Mouse (Mus musculus) hindbrain, embryonic 16.5 days (tissue): Measurements from ENCODE around the gene Fras1. TPM values are rescaled to one million over a fixed set of nuclear protein-coding genes. Genes with fewer than 3 reads are reported as not detected.

ENCODE experiments used
- ATAC-seq: fragments of 200-750 bp; cut with Nextera tagmentation; 2 replicates; pipeline ENCODE4 v1.8.0; 2017; ENCODE audit warnings: moderate TSS enrichment, moderate library complexity
- H3K27ac ChIP-seq: fragments of 300-500 bp; sonication (generic); 2 replicates; pipeline ENCODE4 v1.5.1; 2014; ENCODE audit warnings: low read depth, mild to moderate bottlenecking, control low read depth, low read length, moderate library complexity
- H3K27me3 ChIP-seq: fragments of 300-500 bp; sonication (generic); replicated peaks from 2 replicates; pipeline ENCODE4 v1.6.1; 2014; ENCODE audit warnings: low read length; ENCODE audit not compliant: control insufficient read depth, insufficient read depth
- H3K36me3 ChIP-seq: fragments of 300-500 bp; sonication (generic); 2 replicates; pipeline ENCODE4 v1.6.1; 2014; ENCODE audit warnings: mild to moderate bottlenecking, low read length, moderate library complexity, mixed read lengths; ENCODE audit not compliant: control insufficient read depth, insufficient read depth
- H3K4me1 ChIP-seq: fragments of 300-500 bp; sonication (generic); 2 replicates; pipeline ENCODE4 v1.6.1; 2014; ENCODE audit warnings: low read depth, low read length; ENCODE audit not compliant: control insufficient read depth, insufficient read depth
- H3K4me2 ChIP-seq: fragments of 300-500 bp; sonication (generic); 2 replicates; pipeline ENCODE4 v1.6.1; 2014; ENCODE audit warnings: mild to moderate bottlenecking, low read length, control low read depth, moderate library complexity
- H3K4me3 ChIP-seq: fragments of 300-500 bp; sonication (generic); 2 replicates; pipeline ENCODE4 v1.5.1; 2014; ENCODE audit warnings: mild to moderate bottlenecking, low read length, control low read depth, moderate library complexity
- H3K9ac ChIP-seq: fragments of 300-500 bp; sonication (generic); 2 replicates; pipeline ENCODE4 v1.6.1; 2014; ENCODE audit warnings: low read depth, mild to moderate bottlenecking, control low read depth, low read length, moderate library complexity
- H3K9me3 ChIP-seq: fragments of 300-500 bp; sonication (generic); 2 replicates; pipeline ENCODE4 v1.6.1; 2014; ENCODE audit warnings: mild to moderate bottlenecking, low read length, moderate library complexity; ENCODE audit not compliant: control insufficient read depth
- WGBS: fragments of 180-500 bp; shearing (Covaris S2); extraction: QIAGEN DNeasy Blood & Tissue Kit; methylation state at CpG from one replicate; pipeline ENCODE4 v1.1.7; 2014; 5-methylcytosine and 5-hydroxymethylcytosine counted together
- polyA plus RNA-seq: library from polyadenylated mRNA; unstranded; fragments of >200 nt; fragmentation: Nextera tagmentation; extraction: Ambion mirVana; gene quantifications from 2 replicates; pipeline ENCODE4 v1.2.1, GENCODE M21; 2015

Fras1 gene
- polyA plus RNA-seq, 1 experiment from 2014 or later, result 6.4 TPM

DNA sequence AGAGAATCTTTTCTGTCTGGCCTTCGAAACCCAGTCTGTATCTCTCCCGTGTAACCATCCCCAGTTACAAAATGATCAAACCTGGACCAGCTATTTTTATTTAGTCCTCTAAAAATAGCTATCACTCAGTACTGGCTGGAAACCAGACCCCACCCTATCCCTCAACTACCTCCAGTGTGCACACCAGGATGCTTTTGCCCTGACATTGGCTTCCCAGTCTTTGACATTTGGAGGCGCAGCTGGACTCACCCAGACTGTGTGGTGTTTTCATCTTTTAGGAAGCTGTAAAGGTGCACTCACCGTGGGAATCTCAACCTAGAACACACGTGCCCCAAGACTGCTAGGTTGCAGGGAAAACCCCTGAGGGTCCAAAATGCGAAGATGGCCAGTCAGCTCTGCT lies 649 bp upstream of the Fras1 start:
- 33% methylated on average over 6 of the region's 6 CpGs for WGBS
- H3K27me3 ChIP-seq, result no peaks in the 10 kb centered on the region
- H3K9ac ChIP-seq, result peak overlapping the region; percentile 57
- no peaks in the 10 kb centered on the region for H3K9me3 ChIP-seq
- H3K27ac ChIP-seq, result peak overlapping the region; percentile 69
- no peak for ATAC-seq
- H3K4me3 ChIP-seq, result peak overlapping the region; percentile 70
- no peaks in the 10 kb centered on the region for H3K36me3 ChIP-seq
- H3K4me1 ChIP-seq, result peaks cover 11% of the 10 kb centered on the region
- peak overlapping the region; percentile 97 for H3K4me2 ChIP-seq

DNA sequence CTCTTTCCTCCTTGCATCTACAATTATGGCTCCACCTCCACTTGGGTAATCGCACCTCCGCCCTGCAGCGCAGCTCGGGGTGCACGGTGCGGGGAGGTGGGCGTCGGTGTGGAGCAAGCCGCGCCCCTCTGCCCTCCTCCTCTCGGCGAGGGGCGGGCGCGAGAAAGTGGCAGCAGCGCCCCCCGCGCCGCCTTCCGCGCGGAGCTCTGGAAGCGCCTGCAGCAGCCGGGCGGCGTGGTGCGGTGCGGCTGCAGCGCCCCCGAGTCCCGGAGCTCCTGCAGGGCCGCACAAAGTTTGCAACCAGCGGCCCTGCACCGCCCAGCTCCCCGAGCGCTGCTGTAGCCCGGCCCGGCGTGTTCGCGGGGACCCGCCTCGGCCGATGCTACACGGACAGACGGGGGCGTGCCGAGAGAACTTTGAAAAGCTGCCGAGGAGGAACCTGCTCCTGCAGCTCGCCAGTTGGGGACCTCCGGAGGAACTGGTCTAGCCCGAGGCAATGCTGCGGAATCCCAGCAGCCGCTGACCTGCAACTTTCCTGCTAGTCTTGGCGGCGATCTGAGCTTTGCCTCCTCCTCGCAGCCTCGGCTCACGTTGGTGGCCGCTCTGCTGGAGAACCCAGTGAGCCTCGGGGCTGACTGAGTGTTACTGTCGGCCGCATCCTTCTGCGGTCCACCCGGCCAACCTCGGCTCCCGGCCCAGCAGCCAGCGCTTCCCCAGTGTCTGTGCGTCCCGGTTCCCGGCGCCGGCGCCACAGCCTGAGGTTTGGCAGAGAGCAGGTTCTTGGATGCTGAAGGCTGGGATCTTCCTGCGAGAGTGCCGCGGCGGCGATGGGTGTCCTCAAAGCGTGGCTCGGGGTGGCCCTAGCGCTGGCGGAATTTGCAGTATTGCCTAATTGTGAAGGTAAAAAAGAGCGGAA lies 489 bp downstream of the Fras1 start:
- Histone ChIP-seq H3K4me2 (peak overlapping the region; percentile 97), H3K36me3 (no peaks in the 10 kb centered on the region), H3K9me3 (no peaks in the 10 kb centered on the region), H3K27ac (peak overlapping the region; percentile 69), H3K4me1 (peaks cover 11% of the 10 kb centered on the region), H3K27me3 (no peaks in the 10 kb centered on the region), H3K9ac (peak overlapping the region; percentile 57), H3K4me3 (peak overlapping the region; percentile 70)
- peak; percentile 93 for ATAC-seq
- WGBS, result under 1% methylated on average over 67 of the region's 84 CpGs

DNA sequence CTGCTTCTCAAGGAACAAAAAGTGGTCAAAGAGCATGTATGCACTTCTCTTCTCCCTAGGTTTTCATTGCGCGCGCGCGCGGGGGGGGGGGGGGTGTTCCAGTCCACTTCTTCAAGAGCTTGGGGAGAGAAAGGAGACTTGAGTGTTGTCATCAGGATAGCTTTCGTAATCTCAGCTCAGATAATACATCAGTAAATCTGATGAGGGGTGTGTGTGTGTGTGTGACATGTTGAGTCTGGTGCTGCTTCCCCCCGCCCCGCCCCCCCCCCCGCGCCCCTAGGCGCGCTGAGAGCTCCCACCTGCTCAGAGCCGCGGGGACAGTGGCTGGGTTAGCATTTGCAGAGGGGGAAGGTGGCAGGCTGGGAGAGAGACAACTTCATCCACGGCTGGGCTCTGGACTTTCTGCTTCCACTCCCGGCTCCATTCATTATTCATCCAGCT lies 1.7 kb downstream of the Fras1 start:
- H3K4me3 ChIP-seq, result peak overlapping the region; percentile 70
- ATAC-seq, result no peak
- H3K4me2 ChIP-seq, result peak overlapping the region; percentile 97
- peak overlapping the region; percentile 57; the same call in 1 of the 2 replicates for H3K9ac ChIP-seq
- no peaks in the 10 kb centered on the region for H3K27me3 ChIP-seq
- H3K4me1 ChIP-seq, result peaks cover 11% of the 10 kb centered on the region
- WGBS, result 0% methylated on average over 12 of the region's 17 CpGs
- no peaks in the 10 kb centered on the region for H3K36me3 ChIP-seq
- H3K27ac ChIP-seq, result no peak overlapping the region
- no peaks in the 10 kb centered on the region for H3K9me3 ChIP-seq

DNA sequence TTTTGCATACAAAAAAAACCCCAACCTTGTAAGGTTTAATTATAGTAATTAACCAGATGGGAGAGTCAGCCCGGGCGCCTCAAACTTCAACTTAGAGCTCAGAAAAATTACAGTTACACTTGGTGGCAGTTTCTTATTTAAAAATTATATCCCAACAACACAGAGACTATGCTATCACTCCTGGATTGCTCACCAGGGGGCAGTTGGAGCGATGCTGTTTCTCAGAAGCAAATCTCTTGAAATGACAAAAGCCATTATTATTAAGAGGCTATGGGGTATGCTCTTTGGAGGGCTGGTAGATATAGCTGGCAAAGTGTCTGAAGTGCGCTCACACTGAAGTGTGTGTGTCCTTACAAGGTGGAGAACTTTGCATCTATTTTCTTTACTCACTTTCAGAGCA lies 2.5 kb downstream of the Fras1 start:
- peak overlapping the region; percentile 70 for H3K4me3 ChIP-seq
- H3K27ac ChIP-seq, result no peak overlapping the region
- WGBS, result 45% methylated on average over 4 of the region's 4 CpGs
- H3K4me2 ChIP-seq, result peak overlapping the region; percentile 97
- no peaks in the 10 kb centered on the region for H3K9me3 ChIP-seq
- H3K4me1 ChIP-seq, result peaks cover 11% of the 10 kb centered on the region
- no peaks in the 10 kb centered on the region for H3K27me3 ChIP-seq
- H3K9ac ChIP-seq, result no peak overlapping the region
- no peak for ATAC-seq
- no peaks in the 10 kb centered on the region for H3K36me3 ChIP-seq

DNA sequence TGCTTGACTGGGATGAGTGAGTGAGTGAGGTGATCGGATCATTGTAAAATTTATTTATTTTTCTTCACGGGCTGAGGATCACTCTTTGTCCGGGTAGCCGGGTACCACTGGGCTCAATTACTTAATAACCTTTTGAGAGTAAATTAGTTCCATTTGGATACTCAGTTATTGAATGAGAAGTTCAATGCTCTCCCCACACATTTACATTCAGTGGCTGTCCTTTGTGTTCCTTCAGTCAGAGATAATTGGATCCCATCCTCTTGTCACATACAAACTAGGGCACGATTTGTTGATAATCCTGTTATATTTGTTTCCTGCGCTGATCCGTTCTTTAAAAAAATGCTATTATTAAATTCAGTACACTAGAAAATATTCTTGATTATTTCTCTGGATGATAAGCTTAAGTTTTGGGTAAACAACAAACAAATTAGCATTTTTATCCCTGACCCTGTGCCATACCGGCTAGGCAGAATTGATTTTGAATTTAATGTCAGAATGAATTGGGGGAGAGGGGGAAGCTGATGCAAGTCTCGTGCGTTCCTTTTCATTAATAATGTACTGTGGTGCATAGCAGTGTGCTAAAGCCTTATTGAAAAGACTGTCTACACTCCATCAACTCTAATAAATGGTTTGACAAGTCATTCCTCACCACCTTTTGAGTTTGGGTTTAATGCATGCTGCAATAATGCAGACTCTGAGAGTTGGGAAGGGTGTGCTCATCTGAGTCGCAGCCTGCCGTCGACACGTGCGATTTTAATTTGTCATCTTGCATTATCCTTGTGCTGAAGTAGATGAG lies 12.6 kb downstream of the Fras1 start:
- no peaks in the 10 kb centered on the region for H3K4me1 ChIP-seq
- H3K27ac ChIP-seq, result no peak overlapping the region
- no peak overlapping the region for H3K4me3 ChIP-seq
- no peak overlapping the region for H3K9ac ChIP-seq
- H3K4me2 ChIP-seq, result no peak overlapping the region
- WGBS, result 43% methylated on average over 15 of the region's 15 CpGs
- ATAC-seq, result peak; percentile 61; the same call in 1 of the 2 replicates
- no peaks in the 10 kb centered on the region for H3K36me3 ChIP-seq
- no peaks in the 10 kb centered on the region for H3K9me3 ChIP-seq
- no peaks in the 10 kb centered on the region for H3K27me3 ChIP-seq

DNA sequence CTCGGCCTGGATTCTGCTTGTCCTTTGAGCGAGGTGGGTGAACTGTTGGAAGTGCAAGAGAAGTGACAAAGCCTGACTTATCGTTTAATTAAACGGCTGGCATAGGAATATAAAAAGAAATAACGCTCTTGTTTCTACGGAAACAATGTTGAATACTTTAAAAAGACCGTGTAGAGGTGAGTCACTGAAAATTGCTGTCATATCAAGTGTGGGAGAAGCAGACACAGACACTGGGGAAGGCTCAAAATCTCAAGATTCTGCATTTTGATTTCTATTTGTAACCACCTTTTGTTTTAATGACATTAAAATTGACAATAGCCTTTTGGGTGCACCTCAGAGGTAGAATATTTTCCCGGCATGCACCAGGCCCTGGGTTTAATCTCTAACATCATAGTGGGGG lies 14.6 kb downstream of the Fras1 start:
- H3K27me3 ChIP-seq, result no peaks in the 10 kb centered on the region
- WGBS, result 85% methylated on average over 8 of the region's 8 CpGs
- no peaks in the 10 kb centered on the region for H3K4me1 ChIP-seq
- H3K27ac ChIP-seq, result no peak overlapping the region
- no peaks in the 10 kb centered on the region for H3K36me3 ChIP-seq
- H3K9ac ChIP-seq, result no peak overlapping the region
- no peak for ATAC-seq
- no peaks in the 10 kb centered on the region for H3K9me3 ChIP-seq
- no peak overlapping the region for H3K4me2 ChIP-seq
- no peak overlapping the region for H3K4me3 ChIP-seq

DNA sequence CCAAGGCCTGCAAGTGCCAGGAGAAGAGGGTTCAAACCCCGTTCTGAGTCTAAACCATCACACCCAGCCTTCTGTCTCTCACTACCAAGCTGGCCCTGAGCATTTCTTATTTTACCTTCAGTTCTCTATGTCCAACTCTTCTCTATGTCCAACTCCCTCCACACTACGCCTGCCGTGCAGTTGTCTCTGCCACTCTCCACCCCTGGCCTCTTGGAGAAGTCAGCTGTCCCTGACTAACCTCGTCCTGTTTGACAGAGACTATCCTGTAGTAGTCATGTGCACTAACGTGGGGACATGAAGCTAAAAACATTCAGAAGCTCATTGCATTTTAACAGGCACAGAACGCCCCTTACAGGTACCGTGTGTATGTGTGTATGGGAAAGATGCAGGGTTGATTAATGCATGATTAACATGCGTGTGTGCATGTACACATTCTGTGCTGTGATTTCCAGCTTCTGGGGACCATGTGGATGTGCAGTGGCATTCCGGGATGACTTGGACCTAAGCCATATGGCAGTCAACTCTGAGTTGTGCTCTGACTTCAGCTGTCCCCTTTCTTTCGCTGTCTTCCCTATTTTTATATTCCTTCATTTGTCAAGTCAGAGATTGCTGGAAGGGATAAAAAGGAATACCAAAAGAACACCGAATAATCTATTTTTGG lies 16.3 kb downstream of the Fras1 start:
- Histone ChIP-seq H3K4me1 (no peaks in the 10 kb centered on the region), H3K36me3 (no peaks in the 10 kb centered on the region), H3K27me3 (no peaks in the 10 kb centered on the region), H3K4me2 (no peak overlapping the region), H3K27ac (no peak overlapping the region), H3K9ac (no peak overlapping the region), H3K9me3 (no peaks in the 10 kb centered on the region), H3K4me3 (no peak overlapping the region)
- WGBS, result 88% methylated on average over 11 of the region's 11 CpGs
- ATAC-seq, result no peak

DNA sequence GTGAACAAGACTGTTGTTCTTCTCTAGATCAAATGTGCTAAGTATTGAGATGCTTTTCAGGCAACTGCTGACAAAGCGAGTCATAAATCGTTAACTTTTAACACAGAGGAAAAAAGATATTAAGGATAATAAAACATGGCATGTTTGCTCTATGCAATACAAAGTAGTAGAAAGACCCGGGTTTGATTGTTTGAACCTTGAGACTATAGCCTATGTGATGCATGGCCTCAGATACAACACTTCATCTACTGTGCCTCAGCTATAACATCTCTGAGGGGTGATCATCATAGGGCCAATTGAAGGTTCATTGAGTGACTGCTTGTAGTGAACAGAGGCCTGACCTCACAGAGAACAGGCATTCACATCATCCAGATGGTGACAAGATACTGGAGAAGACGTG lies 17.3 kb downstream of the Fras1 start:
- no peak overlapping the region for H3K4me3 ChIP-seq
- H3K4me2 ChIP-seq, result no peak overlapping the region
- no peak for ATAC-seq
- no peak overlapping the region for H3K27ac ChIP-seq
- no peaks in the 10 kb centered on the region for H3K27me3 ChIP-seq
- no peaks in the 10 kb centered on the region for H3K36me3 ChIP-seq
- H3K4me1 ChIP-seq, result no peaks in the 10 kb centered on the region
- H3K9ac ChIP-seq, result no peak overlapping the region
- 90% methylated on average over 4 of the region's 4 CpGs for WGBS
- H3K9me3 ChIP-seq, result no peaks in the 10 kb centered on the region

DNA sequence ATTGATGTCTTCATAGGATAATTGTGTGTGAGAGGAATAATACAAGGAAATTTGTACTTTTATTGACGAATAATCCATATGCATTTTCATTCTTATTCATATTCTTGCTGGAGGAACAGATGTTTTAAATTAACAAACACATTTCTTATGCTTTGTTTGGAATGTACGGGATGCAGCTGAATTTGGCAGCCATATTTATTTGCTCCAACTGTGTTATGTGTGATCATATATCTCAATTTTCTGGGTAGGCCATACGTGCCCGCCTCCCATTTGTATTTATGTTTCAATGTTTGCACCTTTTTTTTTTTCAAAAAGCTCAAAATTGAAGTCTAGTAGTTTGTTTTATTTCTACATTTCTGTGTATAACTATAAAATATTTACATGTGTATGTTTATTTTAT lies 21.2 kb downstream of the Fras1 start:
- Histone ChIP-seq H3K27me3 (no peaks in the 10 kb centered on the region), H3K9ac (no peak overlapping the region), H3K9me3 (no peaks in the 10 kb centered on the region), H3K4me3 (no peak overlapping the region), H3K4me2 (no peak overlapping the region), H3K4me1 (no peaks in the 10 kb centered on the region), H3K27ac (no peak overlapping the region), H3K36me3 (no peaks in the 10 kb centered on the region)
- 88% methylated on average over 4 of the region's 4 CpGs for WGBS
- ATAC-seq, result no peak
